Comparison of ENCODE assay signal across 19 mouse cellular contexts in the genomic region with DNA sequence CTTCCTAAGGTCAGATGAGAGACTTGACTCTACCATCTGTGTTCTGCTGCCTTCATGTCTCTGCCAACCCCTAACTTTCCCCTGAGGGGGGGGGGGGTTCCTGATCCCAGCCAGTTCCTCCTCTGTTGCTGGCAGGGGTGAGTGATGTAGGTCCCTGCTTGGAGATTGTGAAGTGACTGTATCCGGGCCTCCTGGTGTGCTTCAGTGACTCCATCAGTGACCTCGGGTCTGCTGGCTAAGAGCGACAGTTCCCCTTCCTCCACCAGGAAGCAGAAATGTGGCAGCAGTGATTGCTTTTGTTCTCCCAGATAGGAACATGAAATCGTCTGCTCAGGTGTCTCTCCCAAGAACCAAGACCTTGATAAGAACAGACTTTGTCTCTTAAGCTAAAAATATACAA. TPM values are rescaled to one million over a fixed set of nuclear protein-coding genes. Genes with fewer than 3 reads are reported as not detected.
DNase-seq lines count a peak whose midpoint lies in the region; ATAC-seq and TF ChIP-seq lines count a peak whose summit lies in the region.
"Had no signal": no experiment of that assay in that cellular context is flagged by ENCODE, and none has a peak within 500 bp of the region (broad histone marks: within the 10 kb centered on the region; RNA-seq: fewer than 3 reads in every experiment).

No protein-coding gene starts in this region.

- no peak overlapping the region for H3K4me3 ChIP-seq in heart, adult 2 months
- no peak overlapping the region for H3K4me3 ChIP-seq in layer of hippocampus, adult 2 months
- H3K4me3 ChIP-seq in midbrain, embryonic 13.5 days (replicated peaks) = no peak overlapping the region

- no peaks in the 10 kb centered on the region; the same call in 1 of the 2 replicates for H3K4me1 ChIP-seq in heart, adult 2 months (ENCODE audit: control insufficient read depth, insufficient read depth, low read length)
- peaks cover 6% of the 10 kb centered on the region for H3K4me1 ChIP-seq in midbrain, embryonic 13.5 days (replicated peaks)

- H3K27ac ChIP-seq in heart, adult 2 months = no peak overlapping the region
- H3K27ac ChIP-seq in layer of hippocampus, adult 2 months = no peak overlapping the region
- no peak overlapping the region for H3K27ac ChIP-seq in midbrain, embryonic 13.5 days
- H3K27ac ChIP-seq: forebrain, embryonic 13.5 days; limb, embryonic 13.5 days; neural tube, embryonic 12.5 days had no signal

- H3K4me2 ChIP-seq in midbrain, embryonic 13.5 days (replicated peaks) = no peak overlapping the region

- intact Hi-C loops in heart, adult 2 months (cut with DNase I) = no loop called here
- intact Hi-C loops in heart, postnatal 14 days (cut with DNase I) = no loop called here

- no peak overlapping the region for H3K9ac ChIP-seq in heart, adult 2 months (ENCODE audit: low read depth, low read length)
- no peak overlapping the region for H3K9ac ChIP-seq in midbrain, embryonic 13.5 days (replicated peaks)
- H3K9ac ChIP-seq: neural tube, embryonic 12.5 days had no signal

- no peak for DNase-seq in heart, adult 2 months
- DNase-seq in heart, postnatal 14 days = no peak
- DNase-seq in layer of hippocampus, adult 2 months (ENCODE audit: low spot score in 2 of 2) = no peak
- no peak for DNase-seq in layer of hippocampus, postnatal 36 days
- peak; percentile 46 for DNase-seq in R1 (ENCODE audit: low read depth, low spot score)
- DNase-seq: B cell, adult 2 months; cerebellum, adult 9-10 months had no signal

- WGBS in heart, adult 2 months = 26% methylated on average over 4 of the region's 4 CpGs
- 78% methylated on average over 4 of the region's 4 CpGs for WGBS in midbrain, embryonic 13.5 days

- no peaks in the 10 kb centered on the region for H3K79me2 ChIP-seq in heart, adult 2 months (replicated peaks; ENCODE audit: control insufficient read depth, insufficient read depth, low read length)

- H3K36me3 ChIP-seq in heart, adult 2 months (ENCODE audit: control insufficient read depth, insufficient read depth, low read length) = no peaks in the 10 kb centered on the region
- no peaks in the 10 kb centered on the region for H3K36me3 ChIP-seq in midbrain, embryonic 13.5 days
- H3K36me3 ChIP-seq: limb, embryonic 13.5 days; neural tube, embryonic 12.5 days had no signal

- TF ChIP-seq CTCF in heart, adult 2 months (IDR thresholded peaks at IDR 0.05) = peak; percentile 58
- peak; percentile 43 for TF ChIP-seq CTCF in layer of hippocampus, adult 2 months (conservative IDR thresholded peaks at IDR 0.05)

- peaks cover 3% of the 10 kb centered on the region; the same call in 1 of the 2 replicates for H3K27me3 ChIP-seq in heart, adult 2 months (ENCODE audit: control insufficient read depth, insufficient read depth, low read length)
- peaks cover 25% of the 10 kb centered on the region for H3K27me3 ChIP-seq in midbrain, embryonic 13.5 days
- H3K27me3 ChIP-seq: Patski had no signal

- ATAC-seq in hematopoietic stem cell, adult 5-6 weeks (replicated peaks in 1 of 2; ENCODE audit: insufficient read depth in 1 of 2, low FRiP score in 2 of 2, low TSS enrichment in 1 of 2, low read depth in 1 of 2, poor library complexity in 2 of 2, severe bottlenecking in 2 of 2) = peak; percentile 37 to 74; a peak in 3 of 4 replicates
- no peak for ATAC-seq in midbrain, embryonic 13.5 days
- ATAC-seq: forebrain, embryonic 13.5 days; hindbrain, embryonic 16.5 days; Patski had no signal

- no peak for TF ChIP-seq POLR2A in heart, adult 2 months (IDR thresholded peaks at IDR 0.05; ENCODE audit: insufficient read depth, low read depth, low read length)

- TF ChIP-seq EP300 in heart, adult 2 months (IDR thresholded peaks at IDR 0.05; ENCODE audit: insufficient read depth, low read depth, low read length) = no peak

- H3K9me3 ChIP-seq in midbrain, embryonic 13.5 days = no peaks in the 10 kb centered on the region
- H3K9me3 ChIP-seq: forebrain, embryonic 13.5 days; limb, embryonic 13.5 days; neural tube, embryonic 12.5 days had no signal

RNA-seq across cellular contexts. Expression of a gene that starts 0.8 kb away (rescaled TPM):
- total RNA-seq in heart, adult 2 months (2021) = not detected
- not detected in 2 replicates for polyA plus RNA-seq in heart, adult 2 months (2012; rRNA removed)
- not detected for total RNA-seq in heart, postnatal 14 days (2021)
- under 1 TPM; 0.32 to 0.51 TPM for total RNA-seq in layer of hippocampus, adult 2 months (2021)
- total RNA-seq in layer of hippocampus, postnatal 36 days (2021) = under 1 TPM; 0.40 to 0.78 TPM
- not detected in 2 replicates for total RNA-seq in hematopoietic stem cell, adult 5-6 weeks (2017)
- 0.24 TPM in 1 of 2 replicates, not detected in the other for polyA plus RNA-seq in midbrain, embryonic 13.5 days (2015; fragmentation: Nextera tagmentation; extraction: Ambion mirVana)
- total RNA-seq: heart, adult 8-10 months had no signal
- polyA plus RNA-seq: heart, postnatal 0 days; lung, embryonic 16.5 days had no signal

RNA-seq across cellular contexts. Expression of a gene that starts 12.6 kb away (rescaled TPM):
- total RNA-seq in heart, adult 2 months (2021) = not detected
- 0.18 TPM in 1 of 2 replicates, not detected in the other for polyA plus RNA-seq in heart, adult 2 months (2012; rRNA removed)
- total RNA-seq in heart, postnatal 14 days (2021) = not detected
- not detected for total RNA-seq in layer of hippocampus, adult 2 months (2021)
- not detected for total RNA-seq in layer of hippocampus, postnatal 36 days (2021)
- not detected in 2 replicates for total RNA-seq in hematopoietic stem cell, adult 5-6 weeks (2017)
- not detected in 2 replicates for polyA plus RNA-seq in midbrain, embryonic 13.5 days (2015; fragmentation: Nextera tagmentation; extraction: Ambion mirVana)
- total RNA-seq: heart, adult 8-10 months; layer of hippocampus, adult 8-10 months; megakaryocyte-erythroid progenitor cell, adult 5-6 weeks had no signal
- polyA plus RNA-seq: forebrain, embryonic 13.5 days; heart, postnatal 0 days; hindbrain, embryonic 16.5 days; limb, embryonic 13.5 days; lung, embryonic 16.5 days; neural tube, embryonic 12.5 days had no signal

RNA-seq across cellular contexts. Expression of a gene that starts 22.5 kb away (rescaled TPM):
- total RNA-seq in heart, adult 2 months (2021) = not detected
- polyA plus RNA-seq in heart, adult 2 months (2012; rRNA removed) = 0.18 TPM in 1 of 2 replicates, not detected in the other
- not detected for total RNA-seq in heart, postnatal 14 days (2021)
- under 1 TPM in 1 of 2 experiments, not detected in 1; 0.51 TPM for total RNA-seq in layer of hippocampus, adult 2 months (2021)
- under 1 TPM in 1 of 2 experiments, not detected in 1; 0.63 TPM for total RNA-seq in layer of hippocampus, postnatal 36 days (2021)
- not detected in 2 replicates for total RNA-seq in hematopoietic stem cell, adult 5-6 weeks (2017)
- not detected in 2 replicates for polyA plus RNA-seq in midbrain, embryonic 13.5 days (2015; fragmentation: Nextera tagmentation; extraction: Ambion mirVana)
- total RNA-seq: megakaryocyte-erythroid progenitor cell, adult 5-6 weeks had no signal
- polyA plus RNA-seq: forebrain, embryonic 13.5 days; limb, embryonic 13.5 days; lung, embryonic 16.5 days; neural tube, embryonic 12.5 days; Patski had no signal

RNA-seq across cellular contexts. Expression of a gene that starts 22.8 kb away (rescaled TPM):
- 10 to 100 TPM; 13.7 to 14.2 TPM for total RNA-seq in heart, adult 2 months (2021)
- polyA plus RNA-seq in heart, adult 2 months (2012; rRNA removed) = 25.7 and 25.9 TPM in 2 replicates
- total RNA-seq in heart, postnatal 14 days (2021) = 10 to 100 TPM; 20.1 to 22.9 TPM
- total RNA-seq in layer of hippocampus, adult 2 months (2021) = 10 to 100 TPM in 1 of 2 experiments, 1 to 10 TPM in 1; 9.1 to 14.6 TPM
- total RNA-seq in layer of hippocampus, postnatal 36 days (2021) = 10 to 100 TPM in 1 of 2 experiments, 1 to 10 TPM in 1; 6.0 to 10.1 TPM
- total RNA-seq in hematopoietic stem cell, adult 5-6 weeks (2017) = 1.5 and 4.9 TPM in 2 replicates
- polyA plus RNA-seq in midbrain, embryonic 13.5 days (2015; fragmentation: Nextera tagmentation; extraction: Ambion mirVana) = 0.98 and 1.2 TPM in 2 replicates

RNA-seq across cellular contexts. Expression of a gene that starts 23.0 kb away (rescaled TPM):
- total RNA-seq in heart, adult 2 months (2021) = 1 to 10 TPM; 1.3 to 1.7 TPM
- polyA plus RNA-seq in heart, adult 2 months (2012; rRNA removed) = 1.00 and 1.1 TPM in 2 replicates
- 1 to 10 TPM; 1.3 to 3.2 TPM for total RNA-seq in heart, postnatal 14 days (2021)
- total RNA-seq in layer of hippocampus, adult 2 months (2021) = 1 to 10 TPM; 1.9 to 2.0 TPM
- total RNA-seq in layer of hippocampus, postnatal 36 days (2021) = 1 to 10 TPM; 1.2 to 1.8 TPM
- 0.50 TPM in 1 of 2 replicates, not detected in the other for total RNA-seq in hematopoietic stem cell, adult 5-6 weeks (2017)
- 0.49 and 0.74 TPM in 2 replicates for polyA plus RNA-seq in midbrain, embryonic 13.5 days (2015; fragmentation: Nextera tagmentation; extraction: Ambion mirVana)
- total RNA-seq: megakaryocyte-erythroid progenitor cell, adult 5-6 weeks had no signal
